Mouse (Mus musculus) liver, embryonic 11.5 days (tissue): ENCODE measurements around the gene Tln1. TPM values are rescaled to one million over a fixed set of nuclear protein-coding genes. Genes with fewer than 3 reads are reported as not detected.
"Not testable (repeated sequence)": the region's sequence is repeated elsewhere in the genome, so short reads cannot be mapped to it uniquely, and the experiment has no call there.

Source experiments
- ATAC-seq: fragments of 200-750 bp; cut with Nextera tagmentation; replicated peaks from 2 replicates; pipeline ENCODE4 v1.8.0; 2017; ENCODE audit warnings: moderate number of reproducible peaks, mild to moderate bottlenecking, moderate TSS enrichment, moderate library complexity; ENCODE audit not compliant: low FRiP score
- DNase-seq: peaks from one replicate; pipeline ENCODE4 v3.0.0-alpha.2; 2017; ENCODE audit warnings: low spot score
- H3K27ac ChIP-seq: fragments of 300-500 bp; sonication (generic); 2 replicates; pipeline ENCODE4 v1.5.1; 2014; ENCODE audit warnings: mild to moderate bottlenecking, low read depth, low read length, control low read depth
- H3K27me3 ChIP-seq: fragments of 300-500 bp; sonication (generic); replicated peaks from 2 replicates; pipeline ENCODE4 v1.6.1; 2014; ENCODE audit warnings: low read length, mixed read lengths; ENCODE audit not compliant: control insufficient read depth, insufficient read depth
- H3K36me3 ChIP-seq: fragments of 300-500 bp; sonication (generic); 2 replicates; pipeline ENCODE4 v1.6.1; 2014; ENCODE audit warnings: mild to moderate bottlenecking, low read length, moderate library complexity, mixed read lengths; ENCODE audit not compliant: control insufficient read depth, insufficient read depth
- H3K4me1 ChIP-seq: fragments of 300-500 bp; sonication (generic); replicated peaks from 2 replicates; pipeline ENCODE4 v1.6.1; 2014; ENCODE audit warnings: low read length, mixed read lengths; ENCODE audit not compliant: control insufficient read depth, insufficient read depth
- H3K4me2 ChIP-seq: fragments of 300-500 bp; sonication (generic); 2 replicates; pipeline ENCODE4 v1.6.1; 2014; ENCODE audit warnings: mild to moderate bottlenecking, control low read depth, moderate library complexity
- H3K4me3 ChIP-seq: fragments of 300-500 bp; sonication (generic); 2 replicates; pipeline ENCODE4 v1.5.1; 2014; ENCODE audit warnings: low read depth, low read length, control low read depth
- H3K9ac ChIP-seq: fragments of 300-500 bp; sonication (generic); 2 replicates; pipeline ENCODE4 v1.6.1; 2014; ENCODE audit warnings: low read depth, low read length, control low read depth
- H3K9me3 ChIP-seq: fragments of 300-500 bp; sonication (generic); 2 replicates; pipeline ENCODE4 v1.6.1; 2016; ENCODE audit warnings: low read length, inconsistent platforms, mixed read lengths; ENCODE audit not compliant: control insufficient read depth
- WGBS: fragments of 180-500 bp; shearing (Covaris S2); extraction: QIAGEN DNeasy Blood & Tissue Kit; methylation state at CpG from one replicate; pipeline ENCODE4 v1.1.7; 2014; 5-methylcytosine and 5-hydroxymethylcytosine counted together
- polyA plus RNA-seq: library from polyadenylated mRNA; unstranded; fragments of >200 nt; fragmentation: Nextera tagmentation; extraction: Ambion mirVana; gene quantifications from 2 replicates; pipeline ENCODE4 v1.2.1, GENCODE M21; 2014

The Tln1 gene
- polyA plus RNA-seq, 1 experiment from 2014 or later = 66.4 TPM

DNA sequence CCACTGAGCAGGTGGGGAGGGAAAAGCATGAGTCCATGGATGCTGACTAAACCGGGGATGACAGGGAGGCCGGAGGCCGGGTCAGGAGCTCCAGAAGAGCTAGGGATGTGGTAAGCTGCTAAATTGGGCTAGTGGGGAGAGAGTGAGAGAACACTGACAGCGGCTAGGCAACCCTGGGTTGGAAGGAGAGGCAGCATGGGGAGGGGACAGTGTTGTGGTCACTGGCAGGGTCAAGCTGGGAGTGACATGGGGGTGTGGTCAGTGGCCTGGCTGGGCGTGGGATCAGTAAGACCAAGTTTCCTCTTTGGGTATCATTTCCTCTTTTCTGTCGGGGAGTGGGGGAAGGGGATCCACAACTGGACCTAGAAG is 2.3 kb downstream of the Tln1 start:
- WGBS = 12% methylated on average over 6 of the region's 6 CpGs
- peak overlapping the region; percentile 82 for H3K4me3 ChIP-seq
- ATAC-seq (no peak), DNase-seq (no peak)
- no peaks in the 10 kb centered on the region for H3K9me3 ChIP-seq
- H3K4me2 ChIP-seq = peak overlapping the region; percentile 97
- no peaks in the 10 kb centered on the region for H3K27me3 ChIP-seq
- H3K27ac ChIP-seq = peak overlapping the region; percentile 99
- H3K4me1 ChIP-seq = peaks cover 53% of the 10 kb centered on the region
- peaks cover 21% of the 10 kb centered on the region for H3K36me3 ChIP-seq
- peak overlapping the region; percentile 91 for H3K9ac ChIP-seq

DNA sequence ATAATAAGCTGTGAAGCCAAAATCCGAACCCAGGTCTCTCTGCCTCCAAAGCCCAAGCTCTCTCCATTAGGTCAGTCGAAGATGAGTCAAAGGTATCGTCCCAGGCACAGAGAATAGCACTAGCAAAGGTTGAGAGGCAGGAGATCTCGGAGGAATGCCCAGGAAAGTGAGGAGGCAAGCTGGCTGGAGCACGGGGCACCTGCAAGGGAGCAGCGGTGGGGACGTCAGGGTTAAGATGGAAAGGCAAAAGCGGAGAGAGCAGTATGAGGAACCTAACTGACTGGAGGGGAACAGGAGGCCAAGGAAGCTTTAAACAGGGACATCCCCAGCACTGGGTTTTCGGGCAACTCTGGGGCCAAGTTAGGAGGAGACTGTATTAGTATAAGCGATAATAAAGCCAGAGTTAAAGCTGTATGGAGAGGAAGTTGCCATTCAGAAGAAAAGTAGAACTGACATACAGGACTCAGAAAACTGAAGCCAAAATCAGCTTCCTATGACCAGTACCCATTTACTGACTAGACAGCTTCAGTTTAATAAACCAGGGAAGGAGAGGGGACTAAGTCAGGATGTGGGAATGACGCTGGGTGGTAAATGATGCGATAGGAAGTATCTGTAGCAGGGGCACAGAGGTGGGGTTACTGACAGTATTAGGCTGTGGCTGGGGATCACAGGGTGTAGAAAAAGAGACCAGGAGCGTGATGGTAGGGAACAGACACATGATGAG is 2.8 kb downstream of the Tln1 start:
- H3K9me3 ChIP-seq = no peaks in the 10 kb centered on the region
- H3K4me1 ChIP-seq = peaks cover 53% of the 10 kb centered on the region
- DNase-seq (no peak), ATAC-seq (no peak)
- H3K4me3 ChIP-seq = peak overlapping the region; percentile 82
- peak overlapping the region; percentile 97 for H3K4me2 ChIP-seq
- H3K27me3 ChIP-seq = no peaks in the 10 kb centered on the region
- H3K27ac ChIP-seq = peak overlapping the region; percentile 99
- H3K9ac ChIP-seq = peak overlapping the region; percentile 91
- 42% methylated on average over 13 of the region's 13 CpGs for WGBS
- H3K36me3 ChIP-seq = peaks cover 23% of the 10 kb centered on the region

DNA sequence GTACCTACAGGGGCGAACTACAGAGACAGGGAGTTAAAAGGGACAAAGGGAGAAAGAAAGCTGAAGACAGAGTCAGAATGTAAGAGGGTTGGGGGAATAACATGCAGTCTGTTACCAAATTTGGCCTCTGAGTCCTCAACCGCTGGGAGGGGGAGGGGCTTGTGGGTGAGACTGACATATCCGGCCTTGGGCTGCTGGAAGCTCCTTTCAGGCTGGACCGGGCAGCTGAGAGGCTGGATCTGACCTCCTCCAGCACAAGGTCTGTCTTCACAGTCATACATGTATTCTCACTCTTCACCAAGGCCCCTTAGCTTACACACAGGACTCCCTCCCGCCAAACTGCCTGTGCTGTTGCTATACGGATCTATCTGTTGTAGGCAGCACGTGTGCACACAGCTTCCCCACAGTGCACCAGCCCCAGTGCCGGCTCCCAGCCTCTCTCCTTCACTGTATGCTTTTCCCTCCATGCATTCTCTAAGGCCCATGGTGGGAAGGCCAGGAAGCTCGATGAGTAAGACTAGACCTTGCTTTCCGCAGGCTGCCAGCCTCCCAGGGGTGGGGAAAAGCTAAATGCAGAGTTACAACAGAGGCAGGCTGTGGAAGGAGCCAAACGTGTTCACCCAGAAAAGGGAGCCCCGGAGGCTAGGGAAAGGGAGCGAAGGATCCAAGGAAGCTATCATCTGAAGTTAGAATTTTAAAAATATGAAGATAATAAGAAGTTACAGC is 3.7 kb downstream of the Tln1 start:
- Histone ChIP-seq H3K9ac (peak overlapping the region; percentile 72), H3K4me2 (peak overlapping the region; percentile 97), H3K27ac (peak overlapping the region; percentile 99), H3K9me3 (no peaks in the 10 kb centered on the region), H3K4me1 (peaks cover 50% of the 10 kb centered on the region), H3K4me3 (peak overlapping the region; percentile 82), H3K36me3 (peaks cover 31% of the 10 kb centered on the region), H3K27me3 (no peaks in the 10 kb centered on the region)
- WGBS = 10% methylated on average over 13 of the region's 13 CpGs
- DNase-seq = peak; percentile 79
- ATAC-seq = 0 out of 2 replicates have a peak, but pooled peaks have one; percentile 6

DNA sequence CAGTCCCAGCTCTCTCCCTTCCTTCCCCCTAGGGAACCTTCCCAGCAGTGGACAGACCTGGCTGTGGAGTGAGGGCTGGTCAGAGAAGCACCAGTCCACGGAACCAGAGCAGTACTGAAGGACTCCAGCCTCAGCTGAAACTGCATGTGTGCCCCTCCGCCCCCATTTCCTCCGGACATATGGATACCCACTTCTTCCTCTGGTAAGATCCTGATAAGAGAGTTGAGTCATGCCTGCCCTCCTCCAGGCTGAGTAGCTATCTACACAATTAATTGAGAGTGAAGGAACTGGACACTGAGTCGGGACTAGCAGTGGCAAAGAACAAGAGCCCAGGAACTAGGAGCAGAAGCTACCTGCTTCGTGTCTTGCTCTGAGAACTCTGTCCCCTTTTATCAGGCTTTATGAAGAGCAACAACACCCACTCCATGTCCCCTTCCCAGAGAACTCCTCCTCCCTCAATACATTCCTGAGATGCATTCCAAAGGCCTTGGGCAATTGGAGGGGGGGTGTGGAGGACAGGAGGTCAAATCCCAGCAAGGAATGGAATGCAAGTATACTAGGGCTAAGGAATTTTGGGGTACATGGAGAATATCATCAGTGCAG is 4.4 kb downstream of the Tln1 start:
- ATAC-seq = no peak; the same call in 1 of the 2 replicates
- Histone ChIP-seq H3K27me3 (no peaks in the 10 kb centered on the region), H3K9ac (peak overlapping the region; percentile 72), H3K9me3 (no peaks in the 10 kb centered on the region), H3K4me1 (peaks cover 44% of the 10 kb centered on the region), H3K4me2 (peak overlapping the region; percentile 97), H3K4me3 (peak overlapping the region; percentile 82), H3K27ac (peak overlapping the region; percentile 99), H3K36me3 (peaks cover 38% of the 10 kb centered on the region)
- DNase-seq = peak; percentile 49
- 12% methylated on average over 5 of the region's 5 CpGs for WGBS

DNA sequence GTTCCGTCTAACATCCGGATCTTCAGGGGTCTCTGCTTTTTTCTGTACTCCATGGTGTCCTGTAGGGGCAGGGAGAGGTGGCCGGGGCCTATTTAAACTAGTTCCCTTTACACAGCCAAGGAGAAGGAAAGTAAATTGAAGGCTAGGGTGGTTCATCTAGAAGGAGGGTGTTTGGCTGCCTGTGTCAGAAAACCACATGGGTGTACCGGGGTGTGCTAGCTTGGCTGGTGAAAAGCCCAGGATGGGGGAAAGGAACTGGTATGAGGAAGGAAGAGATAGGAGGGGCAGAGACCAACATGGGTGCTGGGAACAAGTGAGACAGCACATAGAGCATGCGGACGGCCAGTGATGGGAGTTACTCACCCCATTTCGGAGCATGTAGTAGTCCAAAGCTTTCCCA is 6.6 kb downstream of the Tln1 start:
- Histone ChIP-seq H3K9me3 (peaks cover 3% of the 10 kb centered on the region; the same call in 1 of the 2 replicates), H3K4me2 (no peak overlapping the region), H3K4me3 (no peak overlapping the region; the same call in 1 of the 2 replicates), H3K36me3 (peaks cover 58% of the 10 kb centered on the region), H3K27me3 (no peaks in the 10 kb centered on the region), H3K27ac (no peak overlapping the region), H3K4me1 (peaks cover 41% of the 10 kb centered on the region), H3K9ac (no peak overlapping the region)
- DNase-seq (no peak), ATAC-seq (no peak)
- WGBS = 87% methylated on average over 7 of the region's 7 CpGs

DNA sequence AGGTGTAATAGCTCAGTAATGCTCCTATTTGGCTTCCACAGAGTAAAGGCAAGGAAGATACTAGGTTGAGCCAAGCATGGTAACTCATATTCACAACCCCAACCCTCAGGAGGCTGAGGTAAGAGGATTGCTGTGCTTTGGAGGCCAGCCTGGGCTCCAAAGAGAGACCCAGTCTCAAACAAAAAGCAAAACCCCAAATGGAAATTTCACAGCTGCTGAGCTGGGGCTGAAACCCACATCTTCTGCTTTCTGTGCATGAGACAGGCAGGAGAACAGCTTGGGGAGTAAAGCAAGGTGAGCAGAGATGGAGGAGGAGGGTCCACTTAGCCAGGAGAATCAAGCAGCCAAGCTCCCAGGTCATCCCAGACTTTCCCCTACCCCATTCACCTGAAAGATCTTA is 8.6 kb downstream of the Tln1 start:
- H3K36me3 ChIP-seq = peaks cover 77% of the 10 kb centered on the region
- no peak overlapping the region for H3K4me2 ChIP-seq
- DNase-seq (no peak), ATAC-seq (no peak)
- no peak overlapping the region for H3K4me3 ChIP-seq
- H3K27ac ChIP-seq = no peak overlapping the region
- no peaks in the 10 kb centered on the region for H3K27me3 ChIP-seq
- H3K9ac ChIP-seq = no peak overlapping the region
- H3K4me1 ChIP-seq = peaks cover 20% of the 10 kb centered on the region
- peaks cover 3% of the 10 kb centered on the region; the same call in 1 of the 2 replicates for H3K9me3 ChIP-seq

DNA sequence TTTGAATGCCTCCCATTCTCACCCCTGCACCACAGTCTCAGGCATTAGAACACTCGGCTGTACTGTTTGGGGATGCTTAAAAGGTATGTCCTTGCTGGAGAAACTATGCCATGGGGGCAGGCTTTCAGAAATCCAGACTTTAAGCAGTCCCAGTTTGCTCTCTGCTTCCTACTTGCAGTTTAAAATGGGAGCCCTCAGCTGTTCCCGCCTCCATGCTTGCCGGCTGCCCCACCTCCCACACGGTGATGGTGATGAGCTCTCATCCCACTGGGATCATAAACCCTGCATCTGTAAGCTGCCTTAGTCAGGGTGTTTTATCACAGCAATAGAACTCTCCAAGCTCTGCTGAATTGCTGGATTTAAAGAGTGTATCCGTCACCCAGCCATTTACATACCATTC is 10.1 kb downstream of the Tln1 start:
- Histone ChIP-seq H3K4me1 (peaks cover 6% of the 10 kb centered on the region; the same call in 1 of the 2 replicates), H3K27me3 (no peaks in the 10 kb centered on the region), H3K9me3 (peaks cover 3% of the 10 kb centered on the region; the same call in 1 of the 2 replicates), H3K27ac (no peak overlapping the region), H3K4me2 (no peak overlapping the region), H3K4me3 (no peak overlapping the region), H3K36me3 (peaks cover 89% of the 10 kb centered on the region), H3K9ac (no peak overlapping the region)
- ATAC-seq (no peak), DNase-seq (no peak)
- WGBS = 95% methylated on average over 5 of the region's 5 CpGs

DNA sequence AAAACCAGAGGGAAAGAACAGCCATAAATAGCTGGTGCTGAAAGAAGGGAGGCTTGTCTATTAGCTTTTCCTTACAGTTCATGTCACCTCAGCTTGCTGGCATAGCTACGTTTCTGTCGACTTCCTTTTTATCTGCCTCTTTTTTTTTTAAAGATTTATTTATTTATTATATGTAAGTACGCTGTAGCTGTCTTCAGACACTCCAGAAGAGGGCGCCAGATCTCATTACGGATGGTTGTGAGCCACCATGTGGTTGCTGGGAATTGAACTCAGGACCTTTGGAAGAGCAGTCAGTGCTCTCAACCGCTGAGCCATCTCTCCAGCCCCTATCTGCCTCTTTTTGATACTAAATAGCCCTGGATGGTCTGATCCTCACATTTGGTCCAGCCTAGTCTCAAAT is 10.6 kb downstream of the Tln1 start:
- not testable (repeated sequence) for H3K9me3 ChIP-seq, H3K4me3 ChIP-seq, DNase-seq, ATAC-seq, H3K9ac ChIP-seq, H3K27me3 ChIP-seq, H3K27ac ChIP-seq, H3K4me2 ChIP-seq, H3K4me1 ChIP-seq
- H3K36me3 ChIP-seq = peaks cover 93% of the 10 kb centered on the region
- 88% methylated on average over 6 of the region's 6 CpGs for WGBS
